Mouse (Mus musculus) C2C12 (cell line): ENCODE results near the gene Ppcdc. TPM values are rescaled to one million over a fixed set of nuclear protein-coding genes. Genes with fewer than 3 reads are reported as not detected.

ENCODE experiments used
- H3K27me3 ChIP-seq: one replicate; pipeline ENCODE4 v1.6.1; 2011; ENCODE audit not compliant: control insufficient read depth, insufficient read depth, insufficient read length
- H3K36me3 ChIP-seq: one replicate; pipeline ENCODE4 v1.6.1; 2011; ENCODE audit not compliant: control insufficient read depth, insufficient read depth
- H3K4me3 ChIP-seq: one replicate; pipeline ENCODE4 v1.5.1; 2011; ENCODE audit warnings: mild to moderate bottlenecking, control low read depth; ENCODE audit not compliant: poor library complexity, insufficient read depth, severe bottlenecking
- H3K79me2 ChIP-seq: one replicate; pipeline ENCODE4 v1.6.1; 2011; ENCODE audit not compliant: control insufficient read depth, insufficient read depth
- H3K79me3 ChIP-seq: one replicate; pipeline ENCODE4 v1.6.1; 2011; ENCODE audit warnings: low read depth, control low read depth
- H3ac ChIP-seq: one replicate; pipeline ENCODE3; 2011; ENCODE audit warnings: low read depth; ENCODE audit not compliant: control insufficient read depth, insufficient read length
- CEBPB ChIP-seq: IDR thresholded peaks from one replicate; pipeline ENCODE4 v1.6.1; 2011; ENCODE audit warnings: low read depth, mild to moderate bottlenecking, control low read depth, moderate library complexity
- CTCF ChIP-seq: IDR thresholded peaks from one replicate; pipeline ENCODE4 v1.5.1; 2011; ENCODE audit not compliant: control insufficient read depth, insufficient read depth, insufficient read length
- FOSL1 ChIP-seq: IDR thresholded peaks from one replicate; pipeline ENCODE4 v1.8.0; 2011; ENCODE audit warnings: mild to moderate bottlenecking, low read length; ENCODE audit not compliant: poor library complexity, insufficient read depth, severe bottlenecking
- MAX ChIP-seq: IDR thresholded peaks from one replicate; pipeline ENCODE4 v1.6.1; 2011; ENCODE audit warnings: mild to moderate bottlenecking, control low read depth
- MYOD1 ChIP-seq: IDR thresholded peaks from one replicate; pipeline ENCODE4 v1.6.1; 2011; ENCODE audit warnings: low read depth; ENCODE audit not compliant: control insufficient read depth, insufficient read length
- MYOG ChIP-seq: IDR thresholded peaks from one replicate; pipeline ENCODE4 v1.6.1; 2011; ENCODE audit not compliant: control insufficient read depth, insufficient read length; ENCODE audit errors: extremely low read depth
- USF1 ChIP-seq: IDR thresholded peaks from one replicate; pipeline ENCODE4 v1.6.1; 2011; ENCODE audit warnings: low read depth, mild to moderate bottlenecking, control low read depth, moderate library complexity
- polyA plus RNA-seq: library from polyadenylated mRNA; unstranded; fragments of >200 nt; fragmentation: generic; extraction: Trizol; gene quantifications from one replicate; pipeline ENCODE4 v1.2.1, GENCODE M21; 2012; ENCODE audit warnings: missing spikeins

Gene Ppcdc
- polyA plus RNA-seq, 1 experiment, result 15.1 TPM

- no peaks in the 10 kb centered on the region for H3K79me3 ChIP-seq
These were observed 99.6 kb downstream of the Ppcdc start for GRCm38 (mm10) chr9:57340361-57340760.

DNA sequence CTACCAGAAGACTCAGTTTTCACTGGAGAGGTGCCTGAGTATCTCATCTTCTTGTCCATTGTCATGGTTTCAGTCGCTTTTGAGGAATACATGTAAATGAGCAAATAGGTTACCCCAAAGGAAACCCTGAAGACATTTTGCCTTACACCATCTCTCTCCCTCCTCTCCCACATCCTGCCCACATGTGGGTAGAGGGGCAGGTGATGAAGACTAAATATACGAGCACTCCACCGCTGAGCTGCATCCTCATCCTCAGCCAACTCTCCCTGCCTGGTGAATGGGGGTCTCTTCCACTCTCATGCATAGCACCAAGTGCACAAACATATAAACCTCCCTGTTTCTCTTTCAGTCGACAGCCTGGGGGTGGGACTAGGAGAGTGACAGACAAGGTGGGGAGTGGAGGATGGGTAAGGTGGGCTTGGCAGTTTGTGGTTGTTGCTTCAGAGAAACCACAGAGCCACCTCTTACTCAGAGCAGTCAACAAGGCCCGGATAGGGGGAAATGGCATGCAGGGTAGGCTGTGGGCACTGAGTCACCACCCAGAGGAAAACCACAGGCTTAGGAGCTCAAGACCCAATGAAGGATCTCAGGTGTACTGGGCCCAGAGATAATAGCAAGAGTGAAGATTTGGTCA, 100.2 kb downstream of the Ppcdc start:
- TF ChIP-seq CTCF, result no peak
- TF ChIP-seq FOSL1, result peak; percentile 74
- no peak for TF ChIP-seq USF1
- peak; percentile 28 for TF ChIP-seq MYOD1
- TF ChIP-seq MYOG, result no peak
- no peak for TF ChIP-seq MAX
- TF ChIP-seq CEBPB, result peak; percentile 57
- Histone ChIP-seq H3K79me3 (no peaks in the 10 kb centered on the region), H3K79me2 (no peaks in the 10 kb centered on the region), H3K27me3 (no peaks in the 10 kb centered on the region), H3K4me3 (no peak overlapping the region), H3K36me3 (no peaks in the 10 kb centered on the region), H3ac (no peak overlapping the region)

More at GRCm38 (mm10) chr9:57340361-57340760, 99.6 kb downstream of the Ppcdc start:
- Histone ChIP-seq H3K36me3 (no peaks in the 10 kb centered on the region), H3K27me3 (no peaks in the 10 kb centered on the region), H3ac (no peak overlapping the region), H3K4me3 (no peak overlapping the region), H3K79me2 (no peaks in the 10 kb centered on the region)
- TF ChIP-seq CTCF (no peak), USF1 (no peak), MAX (no peak), MYOG (no peak), MYOD1 (no peak), CEBPB (no peak), FOSL1 (no peak)

DNA sequence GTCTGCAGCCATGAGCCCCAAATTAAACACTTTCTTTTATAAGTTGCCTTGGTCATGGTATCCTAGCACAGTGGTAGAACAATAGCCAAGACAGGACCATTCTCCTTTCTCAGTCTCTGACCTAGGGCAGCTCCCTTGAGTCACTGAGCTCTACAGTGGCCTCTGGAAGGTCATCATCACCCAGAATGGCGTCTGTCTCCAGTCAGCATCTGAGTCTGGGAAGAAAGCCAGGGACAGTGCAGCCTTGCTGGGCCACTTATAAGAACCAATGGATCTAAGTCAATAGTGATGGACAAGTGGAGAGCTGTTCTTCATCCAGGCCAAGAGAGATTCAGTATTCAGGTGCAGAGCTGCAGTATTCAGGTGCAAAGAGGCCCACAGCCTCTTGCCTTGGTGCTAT, 101.2 kb downstream of the Ppcdc start:
- TF ChIP-seq USF1, result no peak
- TF ChIP-seq CTCF, result no peak
- no peak for TF ChIP-seq MAX
- Histone ChIP-seq H3K79me3 (no peaks in the 10 kb centered on the region), H3ac (no peak overlapping the region), H3K27me3 (no peaks in the 10 kb centered on the region), H3K79me2 (no peaks in the 10 kb centered on the region), H3K4me3 (no peak overlapping the region), H3K36me3 (no peaks in the 10 kb centered on the region)

Other genes with a start within 250 kb of the Ppcdc start
- not detected for gene Trcg1, start 203.6 kb downstream of the Ppcdc start, polyA plus RNA-seq
- gene 1700017B05Rik, start 177.5 kb downstream of the Ppcdc start, polyA plus RNA-seq, result 26.2 TPM
- gene Scamp5, start 27.9 kb upstream of the Ppcdc start, polyA plus RNA-seq, result 15.2 TPM
- 0.55 TPM for gene Rpp25, start 63.9 kb upstream of the Ppcdc start, polyA plus RNA-seq
- 630 TPM for gene Cox5a, start 81.2 kb upstream of the Ppcdc start, polyA plus RNA-seq
- gene Fam219b, start 97.4 kb upstream of the Ppcdc start, polyA plus RNA-seq, result 20.9 TPM
- 35.7 TPM for gene Mpi, start 112.6 kb upstream of the Ppcdc start, polyA plus RNA-seq
- 22.5 TPM for gene Scamp2, start 120.8 kb upstream of the Ppcdc start, polyA plus RNA-seq
- 5.4 TPM for gene Ulk3, start 149.3 kb upstream of the Ppcdc start, polyA plus RNA-seq
- gene Cplx3, start 166.2 kb upstream of the Ppcdc start, polyA plus RNA-seq, result 0.06 TPM
- 0.68 TPM for gene Lman1l, start 180.7 kb upstream of the Ppcdc start, polyA plus RNA-seq
- 66.2 TPM for gene Csk, start 213.5 kb upstream of the Ppcdc start, polyA plus RNA-seq
- gene Cyp1a2, start 243.6 kb upstream of the Ppcdc start, polyA plus RNA-seq, result not detected
- gene Cyp1a1, start 247.8 kb upstream of the Ppcdc start, polyA plus RNA-seq, result 0.14 TPM